Mouse (Mus musculus): Measurements from ENCODE around the gene Ap1s3. TPM values are rescaled to one million over a fixed set of nuclear protein-coding genes. Genes with fewer than 3 reads are reported as not detected.

Gene Ap1s3
- under 1 TPM; 0.08 to 0.56 TPM for total RNA-seq (2021)

- DNase-seq (ENCODE audit: low spot score), result no peak
- intact Hi-C loops (cut with DNase I), result no loop called here
Observed at GRCm38 (mm10) chr1:79671543-79672337, at the start of gene Ap1s3. Gene Ap1s3 (minus strand): TSS chr1:79671972.

GRCm38 (mm10) chr1:79714152-79714923 is 42.6 kb upstream of the Ap1s3 start:
- intact Hi-C loops (cut with DNase I), result no loop called here
- DNase-seq (ENCODE audit: low spot score), result no peak

GRCm38 (mm10) chr1:79713081-79713480 is 41.3 kb upstream of the Ap1s3 start:
- no peak for DNase-seq (ENCODE audit: low spot score)
- intact Hi-C loops (cut with DNase I), result no loop called here

GRCm38 (mm10) chr1:79711147-79712126 is 39.7 kb upstream of the Ap1s3 start:
- intact Hi-C loops (cut with DNase I), result no loop called here
- DNase-seq (ENCODE audit: low spot score), result no peak

GRCm38 (mm10) chr1:79710678-79711077 is 38.9 kb upstream of the Ap1s3 start:
- intact Hi-C loops (cut with DNase I), result no loop called here
- DNase-seq (ENCODE audit: low spot score), result no peak

- no peak for DNase-seq (ENCODE audit: low spot score)
- intact Hi-C loops (cut with DNase I), result no loop called here
Observed at GRCm38 (mm10) chr1:79710216-79710615, 38.4 kb upstream of the Ap1s3 start.

- no peak for DNase-seq (ENCODE audit: low spot score)
- intact Hi-C loops (cut with DNase I), result loop anchor here (5.0 kb wide), 1 partner anchor 45 kb away; no protein-coding TSS in a partner anchor
Observed at GRCm38 (mm10) chr1:79707383-79707782, 35.6 kb upstream of the Ap1s3 start.

- intact Hi-C loops (cut with DNase I), result loop anchor here (5.0 kb wide), 1 partner anchor 46 kb away; no protein-coding TSS in a partner anchor
Observed at GRCm38 (mm10) chr1:79706707-79707106, 34.9 kb upstream of the Ap1s3 start.

GRCm38 (mm10) chr1:79704672-79705071 is 32.9 kb upstream of the Ap1s3 start:
- intact Hi-C loops (cut with DNase I), result loop anchor here (5.0 kb wide), 2 partner anchors 48 to 78 kb away; no protein-coding TSS in a partner anchor
- no peak for DNase-seq (ENCODE audit: low spot score)

More at GRCm38 (mm10) chr1:79706707-79707106, 34.9 kb upstream of the Ap1s3 start:
- DNase-seq (ENCODE audit: low spot score), result no peak

- intact Hi-C loops (cut with DNase I), result loop anchor here (5.0 kb wide), 1 partner anchor 79 kb away; no protein-coding TSS in a partner anchor
- no peak for DNase-seq (ENCODE audit: low spot score)
Observed at GRCm38 (mm10) chr1:79703520-79703919, 31.7 kb upstream of the Ap1s3 start.

- no peak for DNase-seq (ENCODE audit: low spot score)
- intact Hi-C loops (cut with DNase I), result no loop called here
Observed at GRCm38 (mm10) chr1:79698506-79698905, 26.7 kb upstream of the Ap1s3 start.

GRCm38 (mm10) chr1:79697382-79697781 is 25.6 kb upstream of the Ap1s3 start:
- intact Hi-C loops (cut with DNase I), result no loop called here
- DNase-seq (ENCODE audit: low spot score), result no peak

GRCm38 (mm10) chr1:79696933-79697332 is 25.2 kb upstream of the Ap1s3 start:
- intact Hi-C loops (cut with DNase I), result no loop called here
- DNase-seq (ENCODE audit: low spot score), result no peak

GRCm38 (mm10) chr1:79692482-79692881 is 20.7 kb upstream of the Ap1s3 start:
- no peak for DNase-seq (ENCODE audit: low spot score)
- intact Hi-C loops (cut with DNase I), result no loop called here

GRCm38 (mm10) chr1:79687254-79687653 is 15.5 kb upstream of the Ap1s3 start:
- intact Hi-C loops (cut with DNase I), result no loop called here
- no peak for DNase-seq (ENCODE audit: low spot score)

GRCm38 (mm10) chr1:79684027-79684426 is 12.3 kb upstream of the Ap1s3 start:
- intact Hi-C loops (cut with DNase I), result no loop called here

GRCm38 (mm10) chr1:79682936-79683335 is 11.2 kb upstream of the Ap1s3 start:
- intact Hi-C loops (cut with DNase I), result loop anchor here (1.0 kb wide), 1 partner anchor 959 kb away; no protein-coding TSS in a partner anchor
- DNase-seq (ENCODE audit: low spot score), result no peak

More at GRCm38 (mm10) chr1:79684027-79684426, 12.3 kb upstream of the Ap1s3 start:
- no peak for DNase-seq (ENCODE audit: low spot score)

- no peak for DNase-seq (ENCODE audit: low spot score)
- intact Hi-C loops (cut with DNase I), result no loop called here
Observed at GRCm38 (mm10) chr1:79680777-79681176, 9.0 kb upstream of the Ap1s3 start.

GRCm38 (mm10) chr1:79678117-79678684 is 6.4 kb upstream of the Ap1s3 start:
- intact Hi-C loops (cut with DNase I), result no loop called here
- DNase-seq (ENCODE audit: low spot score), result no peak

Measured in heart, postnatal 25 days (tissue).